ENCODE assay signal across 13 mouse cellular contexts in the genomic region with DNA sequence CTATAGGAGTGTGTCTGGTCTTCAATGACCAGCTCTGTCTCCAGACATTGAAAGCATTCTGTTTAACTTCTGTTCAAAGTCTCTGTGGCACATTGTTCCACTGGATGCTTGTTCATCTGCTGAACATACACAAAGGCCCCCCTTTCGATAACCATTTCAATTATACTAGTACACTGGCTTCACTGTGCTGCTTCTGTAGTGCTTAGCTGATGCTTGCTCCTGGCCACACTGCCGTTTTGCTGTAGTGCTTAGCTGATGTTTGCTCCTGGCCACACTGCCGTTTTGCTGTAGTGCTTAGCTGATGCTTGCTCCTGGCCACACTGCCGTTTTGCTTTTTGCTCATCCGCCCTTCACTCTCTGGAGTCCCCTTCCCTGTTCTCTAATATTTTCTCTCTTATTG. TPM values are rescaled to one million over a fixed set of nuclear protein-coding genes. Genes with fewer than 3 reads are reported as not detected.
DNase-seq lines count a peak whose midpoint lies in the region; ATAC-seq and TF ChIP-seq lines count a peak whose summit lies in the region.
"Had no signal": no experiment of that assay in that cellular context is flagged by ENCODE, and none has a peak within 500 bp of the region (broad histone marks: within the 10 kb centered on the region; RNA-seq: fewer than 3 reads in every experiment).

No protein-coding gene starts in this region.

- no peak for TF ChIP-seq CTCF in gastrocnemius, adult 2 months (IDR thresholded peaks at IDR 0.05)
- TF ChIP-seq CTCF in liver, adult 2 months (IDR thresholded peaks at IDR 0.05; ENCODE audit: low read depth, low read length) = no peak
- TF ChIP-seq CTCF in brain, embryonic 14.5 days (IDR thresholded peaks at IDR 0.05; ENCODE audit: borderline replicate concordance, extremely low read depth, insufficient read depth, insufficient read length) = no peak

- no peak for TF ChIP-seq POLR2A in liver, adult 2 months (IDR thresholded peaks at IDR 0.05; ENCODE audit: extremely low read depth, insufficient read depth, low read length)
- TF ChIP-seq POLR2A in brain, embryonic 14.5 days (IDR thresholded peaks at IDR 0.05; ENCODE audit: borderline replicate concordance, extremely low read depth, insufficient read depth, insufficient read length, poor library complexity, severe bottlenecking) = no peak

- no peak overlapping the region; the same call in 1 of the 2 replicates for H3K9ac ChIP-seq in liver, adult 2 months (ENCODE audit: low read depth, low read length)
- no peak overlapping the region for H3K9ac ChIP-seq in liver, embryonic 12.5 days
- H3K9ac ChIP-seq: limb, embryonic 13.5 days had no signal

- WGBS in liver, adult 2 months = 54% methylated on average over 5 of the region's 5 CpGs
- WGBS in liver, embryonic 12.5 days (ENCODE audit: insufficient replicate concordance) = 67% methylated on average over 5 of the region's 5 CpGs
- WGBS in macrophage (ENCODE audit: missing documents) = 62% methylated on average over 4 of the region's 5 CpGs

- no peak for DNase-seq in gastrocnemius, adult 2 months
- no peak for DNase-seq in gastrocnemius, postnatal 36 days
- DNase-seq in liver, adult 2 months (ENCODE audit: extremely low read depth, low read depth, low spot score) = no peak
- DNase-seq in brain, embryonic 14.5 days (ENCODE audit: low read depth) = peak; percentile 19
- DNase-seq in kidney, postnatal 36 days = no peak
- DNase-seq: B cell, adult 2 months; gastrocnemius, postnatal 10 days; kidney, adult 11 months; lung, postnatal 14 days had no signal

- no peak overlapping the region for H3K4me2 ChIP-seq in liver, embryonic 12.5 days

- no peaks in the 10 kb centered on the region; the same call in 1 of the 2 replicates for H3K4me1 ChIP-seq in liver, adult 2 months (ENCODE audit: control insufficient read depth, insufficient read depth, low read length)
- H3K4me1 ChIP-seq in liver, embryonic 12.5 days = 0 out of 2 replicates have a peak, but pooled peaks cover 8% of the 10 kb centered on the region

- ATAC-seq in liver, embryonic 12.5 days = no peak
- no peak for ATAC-seq in megakaryocyte progenitor cell, adult 5-6 weeks (replicated peaks; ENCODE audit: poor library complexity)

- no peaks in the 10 kb centered on the region for H3K36me3 ChIP-seq in liver, adult 2 months (ENCODE audit: control insufficient read depth, insufficient read depth, low read length)
- no peaks in the 10 kb centered on the region for H3K36me3 ChIP-seq in liver, embryonic 12.5 days
- no peaks in the 10 kb centered on the region for H3K36me3 ChIP-seq in macrophage (ENCODE audit: inconsistent target)
- H3K36me3 ChIP-seq: limb, embryonic 13.5 days had no signal

- intact Hi-C loops in gastrocnemius, adult 2 months (cut with DNase I) = no loop called here
- intact Hi-C loops in gastrocnemius, postnatal 36 days (cut with DNase I) = no loop called here

- peaks cover 19% of the 10 kb centered on the region; the same call in 1 of the 2 replicates for H3K79me2 ChIP-seq in liver, adult 2 months (ENCODE audit: control insufficient read depth, insufficient read depth, low read length)
- H3K79me2 ChIP-seq in macrophage (ENCODE audit: inconsistent target) = peaks cover 91% of the 10 kb centered on the region

- peak overlapping the region; percentile 81 for H3K27ac ChIP-seq in gastrocnemius, adult 2 months
- H3K27ac ChIP-seq in liver, adult 2 months (replicated peaks; ENCODE audit: insufficient read depth, low read depth, low read length) = peak overlapping the region; percentile 40
- no peak overlapping the region for H3K27ac ChIP-seq in liver, embryonic 12.5 days
- H3K27ac ChIP-seq in macrophage = peak overlapping the region; percentile 53
- H3K27ac ChIP-seq: limb, embryonic 13.5 days had no signal

- no peaks in the 10 kb centered on the region for H3K9me3 ChIP-seq in liver, embryonic 12.5 days (replicated peaks)
- H3K9me3 ChIP-seq: limb, embryonic 13.5 days had no signal

- H3K27me3 ChIP-seq in liver, adult 2 months (ENCODE audit: control insufficient read depth, insufficient read depth, low read length) = no peaks in the 10 kb centered on the region
- no peaks in the 10 kb centered on the region for H3K27me3 ChIP-seq in liver, embryonic 12.5 days (replicated peaks)
- H3K27me3 ChIP-seq: limb, embryonic 13.5 days had no signal

- H3K4me3 ChIP-seq in gastrocnemius, adult 2 months = peak overlapping the region; percentile 47
- H3K4me3 ChIP-seq in liver, adult 2 months (ENCODE audit: insufficient read depth, low read depth, low read length) = peak overlapping the region; percentile 19; the same call in 1 of the 2 replicates
- no peak overlapping the region for H3K4me3 ChIP-seq in liver, embryonic 12.5 days
- H3K4me3 ChIP-seq in macrophage (ENCODE audit: inconsistent target) = no peak overlapping the region
- H3K4me3 ChIP-seq: limb, embryonic 13.5 days had no signal

RNA-seq across cellular contexts. Expression of a gene that starts 19.4 kb away (rescaled TPM):
- 10 to 100 TPM; 20.4 to 22.8 TPM for total RNA-seq in gastrocnemius, adult 2 months (2021)
- total RNA-seq in gastrocnemius, postnatal 36 days (2021) = 10 to 100 TPM; 18.5 to 20.1 TPM
- 14.4 and 16.5 TPM in 2 replicates for total RNA-seq in liver, adult 2 months (2014; rRNA removed)
- polyA plus RNA-seq in liver, adult 2 months (2012; rRNA removed) = 2.5 and 3.2 TPM in 2 replicates
- 4.7 and 5.1 TPM in 2 replicates for polyA plus RNA-seq in liver, embryonic 12.5 days (2016; fragmentation: Nextera tagmentation; extraction: Ambion mirVana)
- polyA plus RNA-seq in brain, embryonic 14.5 days (2012; rRNA removed) = 4.8 and 7.2 TPM in 2 replicates
- total RNA-seq in macrophage (2018; cell fraction: chromatin; rRNA removed) = 100 to 1,000 TPM in 21 of 26 experiments, 10 to 100 TPM in 5; 38.2 to 274 (median 163) TPM
- 10 to 100 TPM; 42.9 to 85.1 (median 59.2) TPM for total RNA-seq in macrophage (2018; cell fraction: cytosol; rRNA removed)
- total RNA-seq in macrophage (2018; cell fraction: nucleus; rRNA removed) = 100 to 1,000 TPM in 22 of 26 experiments, 10 to 100 TPM in 4; 57.4 to 263 (median 152) TPM
- 13.8 to 25.0 TPM (median 15.0 TPM) in 3 replicates for polyA plus RNA-seq in macrophage (2018)
- total RNA-seq in megakaryocyte progenitor cell, adult 5-6 weeks (2015) = 21.3 and 35.7 TPM in 2 replicates
- 21.5 and 22.6 TPM in 2 replicates for total RNA-seq in megakaryocyte progenitor cell, adult 5-6 weeks (2017)

Comparison
In these comparisons a context has a peak if more than half of its experiments do, and no peak if none do; other contexts are left out.
1. H3K4me3 ChIP-seq: peak in gastrocnemius, adult 2 months (single experiment) and liver, adult 2 months (single experiment); none in liver, embryonic 12.5 days (single experiment) and macrophage (single experiment).